Mouse (Mus musculus) large intestine, adult 2 months (tissue): ENCODE measurements at regions not wholly inside any gene's neighbourhood (a gene's known extent, or its start where the extent isn't known, plus 50 kb on each side); places are given as distances from the start of the nearest gene placed in this dataset.

Experiments used
- DNase-seq: peaks from one replicate; pipeline ENCODE4 v3.0.0-alpha.2; 2012; ENCODE audit warnings: low read depth, low spot score
- WGBS: fragments of 180-500 bp; shearing (Covaris S2); methylation state at CpG from one replicate; pipeline ENCODE4 v1.1.7; 2018; 5-methylcytosine and 5-hydroxymethylcytosine counted together

DNA sequence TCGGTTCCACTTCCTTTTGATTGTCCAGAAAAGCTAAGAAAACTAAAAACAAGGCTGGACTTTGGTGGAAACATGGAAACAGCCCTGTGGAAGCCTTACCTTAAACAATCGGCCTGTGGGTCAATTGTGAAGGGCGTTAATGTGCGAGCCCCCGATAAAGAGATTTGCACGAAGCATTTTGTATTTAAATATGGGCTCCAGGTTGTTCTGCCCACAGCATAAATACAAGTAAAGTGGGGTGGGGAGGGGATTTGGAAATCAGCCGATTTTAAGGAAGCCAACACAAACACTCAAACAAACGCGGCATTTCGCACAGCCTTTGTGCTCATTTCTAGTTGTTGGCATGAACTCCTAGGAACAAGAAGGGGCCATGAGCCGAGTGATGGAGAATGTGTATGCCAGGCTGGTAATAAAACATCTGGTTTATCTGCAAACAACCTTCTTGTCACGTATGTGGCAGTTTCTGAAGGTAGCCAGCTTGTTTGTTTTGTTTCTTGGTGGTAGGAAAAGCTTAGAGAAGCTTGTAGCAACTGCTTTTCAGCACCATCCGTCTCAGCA is 240.8 kb upstream of the Jag1 start:
- no peak for DNase-seq
- 59% methylated on average over 13 of the region's 13 CpGs for WGBS

DNA sequence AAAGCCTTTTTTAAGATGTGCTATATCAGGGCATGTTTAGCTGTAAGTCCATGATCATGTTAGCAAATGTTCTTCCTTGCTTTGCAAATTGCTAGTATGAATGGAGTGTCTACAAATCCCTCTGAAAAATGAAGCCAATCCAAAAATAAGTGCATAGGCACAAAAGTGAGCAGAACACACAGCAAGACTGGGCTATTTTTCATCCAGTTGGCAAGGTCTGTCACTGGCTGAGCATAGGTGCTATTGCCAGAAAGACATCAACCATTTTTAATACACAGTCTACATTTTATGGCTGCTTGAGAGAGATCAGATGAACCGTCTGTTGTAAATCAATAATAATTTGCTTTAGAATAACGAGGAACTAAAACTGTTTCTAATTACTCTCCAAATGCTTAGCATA is 227.3 kb upstream of the Jag1 start:
- WGBS = 52% methylated on average over 2 of the region's 2 CpGs
- no peak for DNase-seq

DNA sequence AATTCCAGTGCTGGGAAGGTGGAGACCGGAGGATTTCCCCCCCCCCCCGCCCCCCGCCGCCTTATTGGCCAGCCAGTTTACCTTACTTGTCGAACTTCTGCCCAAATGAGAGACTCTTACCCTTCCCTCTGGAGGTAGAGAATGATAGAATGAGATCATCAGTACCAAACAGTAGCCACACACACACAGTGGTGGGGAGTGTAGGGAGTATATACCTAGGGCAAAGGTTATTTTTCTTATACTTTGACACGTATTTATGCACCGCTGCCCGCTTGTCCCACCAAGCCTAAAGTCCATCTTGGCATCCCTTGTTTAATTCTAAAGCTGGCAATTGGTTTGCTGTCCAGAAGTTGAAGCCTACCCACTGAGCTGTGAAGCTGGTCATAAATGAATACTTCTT is 213.6 kb upstream of the Jag1 start:
- DNase-seq = no peak
- 84% methylated on average over 8 of the region's 8 CpGs for WGBS

DNA sequence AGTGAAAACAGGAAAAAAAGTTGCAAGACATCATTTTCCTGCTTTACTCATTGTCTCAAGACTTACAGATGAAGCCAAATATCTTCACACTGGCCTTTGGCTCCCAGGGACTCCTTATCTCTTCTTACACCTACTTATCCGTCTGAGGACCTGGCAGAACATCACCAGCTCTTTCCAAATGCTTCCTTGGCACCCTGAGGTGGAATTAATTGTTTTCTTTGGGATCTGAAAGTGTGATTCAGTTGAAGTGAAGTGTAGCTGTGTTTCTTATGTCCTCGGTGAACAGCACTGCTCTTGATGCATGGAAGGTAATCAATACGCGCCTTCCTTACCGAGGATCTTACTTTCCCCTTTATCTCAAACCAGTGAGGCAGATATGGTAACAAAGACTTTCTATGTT is 207.0 kb upstream of the Jag1 start:
- DNase-seq = no peak
- 74% methylated on average over 5 of the region's 5 CpGs for WGBS

DNA sequence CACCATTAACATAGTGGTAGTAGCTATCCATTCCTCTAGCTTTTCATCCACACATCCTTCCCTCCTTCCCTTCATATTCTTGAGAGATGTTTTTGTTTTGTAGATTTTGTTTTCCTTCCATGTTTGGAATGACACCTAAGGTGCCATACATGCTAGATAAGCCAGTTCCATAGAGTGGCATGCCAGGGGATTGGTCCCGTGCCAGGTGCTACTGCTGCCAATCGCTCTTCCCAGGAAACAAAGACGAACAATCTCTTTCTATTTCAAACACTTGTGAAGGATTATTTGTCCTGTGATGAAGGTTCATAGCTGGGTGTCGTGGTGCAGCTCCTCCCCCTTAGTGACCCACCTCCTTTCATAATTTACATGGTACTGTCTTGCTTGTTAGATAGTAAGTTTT is 194.1 kb upstream of the Jag1 start:
- DNase-seq = no peak
- WGBS = 45% methylated on average over 4 of the region's 4 CpGs

DNA sequence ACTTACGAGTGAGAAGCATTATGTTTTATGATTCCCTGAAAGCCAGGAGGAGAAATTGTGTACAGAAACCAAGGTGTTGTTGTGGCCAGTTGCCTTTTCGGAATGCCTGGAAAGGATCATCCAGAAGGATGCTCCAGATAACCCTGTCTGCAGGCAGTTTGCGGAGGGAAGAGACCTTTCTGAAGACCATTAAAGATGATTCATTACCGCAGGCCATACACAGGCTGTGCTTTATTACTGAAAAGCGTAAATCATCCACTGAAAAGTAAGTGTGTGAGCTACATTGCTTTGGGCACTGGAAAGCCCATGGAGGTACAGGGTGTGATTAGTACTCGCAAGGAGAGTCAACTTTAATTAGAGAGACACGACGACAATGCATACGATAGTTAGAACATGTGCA is 191.7 kb upstream of the Jag1 start:
- WGBS = 72% methylated on average over 9 of the region's 9 CpGs
- DNase-seq = no peak

DNA sequence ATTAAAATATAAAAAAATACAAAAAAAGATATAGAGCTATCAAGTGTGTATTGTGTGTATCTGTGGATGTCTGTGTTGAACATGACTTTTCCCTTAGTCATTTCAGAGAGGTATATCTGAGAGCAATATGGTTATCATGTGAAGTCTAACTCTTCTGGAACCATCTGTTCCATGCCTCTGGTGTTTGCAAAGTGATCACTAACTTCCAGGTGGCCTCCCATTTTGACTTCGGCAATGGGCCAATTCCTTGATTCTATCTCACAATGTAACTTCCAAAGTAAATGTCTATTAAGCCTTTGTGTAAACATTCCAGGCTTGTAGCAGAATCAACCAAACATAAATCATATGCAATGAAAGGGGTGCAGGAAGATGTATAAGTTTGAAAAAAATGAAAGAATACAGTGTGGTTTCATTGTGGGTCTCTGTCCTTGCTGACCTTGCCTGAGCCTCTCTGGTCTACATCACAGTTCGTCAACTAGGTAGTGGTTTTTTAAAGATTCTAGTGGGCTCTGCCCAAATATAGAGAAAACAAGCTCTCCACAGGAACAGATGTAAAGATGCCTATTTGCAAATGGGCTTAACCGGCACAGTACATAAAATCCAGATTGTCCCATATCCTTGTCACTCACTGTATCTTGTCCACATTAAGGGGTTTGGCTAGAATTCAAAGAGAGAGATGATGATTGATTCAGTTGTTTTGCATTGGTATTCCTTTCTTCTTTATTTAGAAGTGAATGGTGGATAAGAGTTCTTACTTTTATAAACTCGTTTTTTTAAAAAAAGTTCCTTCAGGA is 185.2 kb upstream of the Jag1 start:
- DNase-seq = peak; percentile 16
- 31% methylated on average over 4 of the region's 4 CpGs for WGBS

DNA sequence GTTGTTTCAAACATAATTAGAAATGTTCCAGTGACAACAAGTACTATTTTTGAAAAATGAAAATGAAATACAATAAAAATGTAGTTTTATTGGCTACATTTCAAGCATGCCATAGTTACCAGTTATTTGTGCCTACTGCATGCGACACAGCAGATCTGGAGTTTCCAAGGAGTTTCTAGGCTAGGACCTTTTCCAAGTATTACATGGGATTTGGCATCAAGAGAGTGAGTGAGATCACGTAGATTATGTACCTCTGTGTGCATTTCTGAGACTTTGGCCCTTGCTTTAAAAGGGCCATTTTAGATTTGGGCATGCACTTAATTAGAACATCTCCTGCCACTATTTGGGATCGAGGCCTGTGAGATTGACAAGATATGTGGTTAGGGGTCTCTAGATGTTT is 172.8 kb upstream of the Jag1 start:
- no peak for DNase-seq
- WGBS = 81% methylated on average over 3 of the region's 3 CpGs

DNA sequence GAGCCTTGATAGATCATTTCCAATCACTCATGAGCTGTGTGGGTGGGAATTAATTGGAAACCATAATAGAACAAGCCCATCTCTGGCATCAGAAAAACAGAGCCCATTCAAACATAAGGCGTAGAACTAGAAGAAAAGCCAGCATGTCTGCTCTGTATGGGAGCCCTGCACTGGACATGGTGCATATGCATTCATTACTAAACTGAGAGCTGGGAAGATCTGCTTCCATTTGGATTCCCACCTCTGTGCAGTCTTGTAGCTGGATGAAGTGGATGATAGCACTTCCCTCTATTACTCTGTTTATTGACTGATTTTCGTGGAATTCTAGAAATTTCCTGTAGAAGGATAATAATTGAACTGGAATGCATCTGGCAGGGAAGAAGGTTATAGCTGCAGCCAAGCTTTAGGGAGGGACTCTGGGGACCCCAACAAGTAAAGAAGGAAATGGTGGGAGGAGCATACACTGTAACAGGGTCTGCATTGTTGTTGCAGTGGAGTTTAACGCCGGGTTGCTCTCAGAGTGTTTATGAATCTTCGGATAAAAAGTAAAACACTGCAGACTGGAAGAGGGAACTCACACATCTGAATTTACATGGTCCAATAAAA is 155.2 kb upstream of the Jag1 start:
- whole genome bisulfite sequencing = 55% methylated on average over 5 of the region's 5 CpGs
- no peak for DNase-seq

DNA sequence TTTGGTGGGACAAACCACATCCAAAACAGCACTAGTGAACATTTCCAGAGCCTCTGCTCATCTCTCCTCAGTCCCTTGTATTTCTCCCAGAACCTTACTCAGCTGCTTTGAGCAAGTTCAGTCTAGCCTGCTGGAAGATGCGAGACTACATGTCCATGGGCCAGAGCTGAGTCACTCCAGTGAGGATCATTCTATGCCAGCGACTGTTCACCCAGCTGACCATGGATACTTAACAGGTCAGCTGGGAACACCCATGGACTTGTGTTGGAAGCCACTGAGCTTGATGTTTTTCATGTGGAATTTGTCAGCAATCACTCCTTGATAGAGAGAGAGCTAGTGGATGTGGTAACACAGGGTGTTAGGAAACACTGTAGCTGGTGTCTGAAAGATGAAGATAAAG is 146.5 kb upstream of the Jag1 start:
- DNase-seq = no peak
- WGBS = 80% methylated on average over 2 of the region's 2 CpGs

DNA sequence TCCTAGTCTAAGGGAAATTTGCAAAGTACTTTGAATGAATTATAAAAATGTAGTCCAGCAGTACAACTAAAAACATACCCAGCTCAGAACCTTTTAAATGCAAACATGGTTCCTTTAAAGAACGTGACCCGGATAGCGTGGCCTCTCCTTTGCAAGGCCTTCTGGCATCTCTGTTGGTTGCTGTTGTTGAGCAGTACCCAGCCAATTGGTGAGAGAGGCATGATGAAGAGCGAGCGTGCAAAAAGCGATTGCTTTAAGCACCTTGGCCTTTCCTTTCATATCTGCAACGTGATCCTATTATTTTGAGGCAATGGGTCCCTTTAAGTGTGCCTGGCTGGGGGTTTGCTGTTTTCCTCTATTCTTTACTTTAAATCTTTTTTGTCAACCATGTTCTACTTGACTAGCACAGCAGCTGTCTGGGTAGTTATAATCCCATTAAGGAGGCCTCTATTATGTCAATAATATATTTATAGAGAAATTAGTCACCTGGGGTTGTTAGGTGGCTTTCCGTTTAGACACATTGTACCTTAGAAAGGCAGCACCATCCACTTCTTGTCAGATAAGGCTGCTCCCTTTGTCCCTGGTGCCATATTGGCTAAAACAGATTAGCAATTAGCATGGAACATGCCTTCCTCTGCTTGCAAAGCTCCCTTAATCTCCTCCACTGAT is 141.5 kb upstream of the Jag1 start:
- DNase-seq = no peak
- 93% methylated on average over 8 of the region's 8 CpGs for WGBS

DNA sequence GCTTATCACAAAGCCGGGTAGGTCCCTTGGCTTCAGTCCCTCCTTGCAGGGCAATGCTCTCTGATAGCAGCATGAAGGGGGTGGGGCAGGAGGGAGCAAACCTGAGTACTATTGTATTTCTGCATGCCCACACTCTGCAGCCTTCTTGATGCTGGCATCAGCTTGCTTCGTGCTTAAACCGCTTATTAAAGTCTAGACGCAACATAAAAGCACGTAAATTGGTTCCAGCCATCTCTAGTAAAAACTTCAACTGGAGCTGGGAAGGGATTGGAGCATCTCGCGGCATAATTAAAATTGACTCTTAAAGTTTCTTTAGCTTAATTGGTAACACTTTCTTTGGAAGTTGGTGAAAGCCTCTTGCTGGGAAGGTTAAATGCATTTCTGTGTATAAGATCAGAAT is 131.5 kb upstream of the Jag1 start:
- WGBS = 64% methylated on average over 7 of the region's 7 CpGs
- no peak for DNase-seq

DNA sequence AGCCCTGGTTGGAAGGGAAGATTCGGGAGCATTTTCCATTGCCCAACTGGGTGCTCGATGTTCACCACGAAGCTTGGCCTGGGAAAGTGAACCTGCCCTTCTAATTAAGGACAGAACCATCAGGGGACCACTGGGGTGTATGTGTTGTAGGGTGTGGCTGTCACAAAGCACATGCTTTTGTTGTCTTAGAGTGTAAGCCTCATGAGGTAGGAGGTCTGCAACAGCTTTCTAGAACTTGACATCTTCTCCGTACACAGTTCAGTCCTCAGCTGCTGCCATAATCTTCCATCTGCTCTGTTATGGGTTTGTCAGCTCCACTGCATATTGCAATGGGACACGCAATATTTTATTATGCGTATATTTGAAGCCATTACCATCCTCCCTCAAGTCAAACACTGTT is 127.9 kb upstream of the Jag1 start:
- no peak for DNase-seq
- WGBS = 73% methylated on average over 6 of the region's 6 CpGs

DNA sequence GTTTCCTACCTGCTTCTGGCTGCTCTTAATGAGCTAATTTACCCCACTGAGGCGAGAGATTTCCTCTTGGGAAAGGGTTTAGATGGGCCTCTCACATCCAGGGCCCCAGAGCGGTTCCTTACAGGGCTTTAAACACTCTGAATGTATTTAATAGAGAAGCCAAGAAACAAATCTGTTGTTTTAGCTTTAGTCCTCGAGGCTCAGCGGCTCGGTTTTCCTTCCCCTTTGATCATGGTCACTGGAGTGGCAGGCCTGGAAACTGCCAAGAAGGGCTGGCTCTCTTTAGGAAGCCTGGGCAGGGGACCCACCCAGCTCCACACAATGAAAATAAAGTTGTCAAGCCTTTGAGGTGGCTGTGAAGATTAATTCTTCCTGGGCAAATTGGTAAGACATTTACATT is 127.5 kb upstream of the Jag1 start:
- WGBS = 51% methylated on average over 5 of the region's 5 CpGs
- DNase-seq = no peak

DNA sequence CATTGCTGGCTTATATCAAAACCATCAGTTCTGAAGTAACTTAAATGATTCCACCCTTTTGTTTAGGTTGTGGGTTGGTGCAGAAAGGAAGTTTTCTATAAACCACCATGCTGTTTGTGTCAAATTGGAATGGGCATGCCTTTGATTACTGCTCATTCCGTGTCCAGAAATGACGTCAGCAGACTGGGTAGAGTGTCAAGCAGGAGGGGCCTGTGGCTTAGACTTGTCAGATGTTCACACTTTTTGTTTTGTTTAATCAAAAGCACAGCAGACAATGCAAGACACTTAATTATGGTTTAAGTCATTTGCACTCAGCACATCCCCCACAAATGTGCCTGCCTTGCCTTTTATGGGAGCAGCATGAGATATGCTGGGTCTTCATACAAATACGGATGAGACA is 120.5 kb upstream of the Jag1 start:
- WGBS = 41% methylated on average over 3 of the region's 3 CpGs
- DNase-seq = no peak

DNA sequence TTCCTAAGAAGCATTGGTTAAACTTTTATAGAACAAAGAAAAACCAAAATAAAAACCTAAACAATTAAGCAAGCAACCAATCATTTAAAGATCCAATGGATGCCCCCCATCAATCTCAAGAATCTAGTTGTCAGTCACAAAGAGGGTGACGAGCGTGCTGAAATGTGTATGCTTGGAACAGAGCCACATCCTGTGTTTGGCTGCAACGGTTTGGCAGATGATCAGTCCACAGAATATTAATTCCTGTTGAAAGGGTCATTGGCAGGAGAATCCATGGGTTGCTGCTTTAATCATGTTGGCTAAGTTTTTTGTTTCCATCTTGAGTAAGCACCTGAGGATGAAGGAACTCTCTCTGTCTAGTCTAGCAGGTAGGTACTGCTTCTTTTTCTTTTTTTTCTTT is 117.5 kb upstream of the Jag1 start:
- WGBS = 81% methylated on average over 3 of the region's 3 CpGs

DNA sequence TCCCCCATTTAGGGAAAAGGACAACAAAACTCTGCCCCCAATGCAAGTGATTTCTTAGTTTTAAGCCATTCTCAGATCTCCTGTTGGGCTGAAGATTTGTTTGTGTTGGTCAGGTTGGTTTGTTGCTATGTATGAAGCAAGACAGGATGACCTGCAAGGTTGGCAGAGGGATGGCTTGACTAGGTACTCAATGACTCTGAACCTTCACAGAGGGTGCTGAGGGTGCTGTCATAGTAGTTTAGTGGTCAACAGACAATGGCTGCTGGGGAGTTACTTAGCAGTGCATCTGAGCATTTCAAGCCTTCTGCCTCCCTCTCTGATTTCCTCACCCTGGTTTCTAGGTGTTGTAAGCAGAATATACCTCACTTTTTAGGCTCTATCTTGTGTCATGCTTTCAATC is 114.7 kb upstream of the Jag1 start:
- no peak for DNase-seq

More for the DNA sequence above, 117.5 kb upstream of the Jag1 start:
- no peak for DNase-seq

DNA sequence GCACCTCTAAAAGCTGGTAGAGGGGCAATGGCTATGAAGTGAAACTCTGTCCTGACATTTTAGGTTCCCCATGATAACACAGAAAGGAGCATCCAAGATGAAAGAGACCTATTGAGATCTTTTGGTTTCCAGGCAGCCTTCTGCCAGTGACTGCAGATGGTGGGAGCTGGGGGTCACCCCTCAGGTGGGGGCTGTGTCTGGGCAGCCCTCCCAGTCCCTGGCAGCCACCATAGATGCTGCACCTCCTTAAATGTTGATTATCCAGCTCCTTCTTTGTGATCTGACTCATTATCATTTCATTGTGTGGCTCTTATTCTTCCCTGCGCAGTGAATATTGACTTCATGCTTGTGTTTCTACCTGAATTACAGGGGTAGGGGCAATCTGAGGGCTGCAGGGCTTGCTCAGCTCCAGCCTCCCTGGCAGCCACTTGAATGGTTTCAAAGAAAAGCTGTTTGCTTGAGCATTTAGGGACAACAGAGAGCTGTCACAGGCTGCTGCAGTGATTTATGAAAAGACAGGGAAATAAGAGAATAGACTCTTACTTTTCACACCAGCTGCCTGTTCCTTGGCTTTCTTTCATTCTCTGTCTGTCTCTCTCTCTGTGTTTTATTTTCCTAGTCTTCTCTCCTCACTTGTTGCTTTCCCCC is 113.1 kb upstream of the Jag1 start:
- 47% methylated on average over 1 of the region's 1 CpGs for WGBS
- no peak for DNase-seq

DNA sequence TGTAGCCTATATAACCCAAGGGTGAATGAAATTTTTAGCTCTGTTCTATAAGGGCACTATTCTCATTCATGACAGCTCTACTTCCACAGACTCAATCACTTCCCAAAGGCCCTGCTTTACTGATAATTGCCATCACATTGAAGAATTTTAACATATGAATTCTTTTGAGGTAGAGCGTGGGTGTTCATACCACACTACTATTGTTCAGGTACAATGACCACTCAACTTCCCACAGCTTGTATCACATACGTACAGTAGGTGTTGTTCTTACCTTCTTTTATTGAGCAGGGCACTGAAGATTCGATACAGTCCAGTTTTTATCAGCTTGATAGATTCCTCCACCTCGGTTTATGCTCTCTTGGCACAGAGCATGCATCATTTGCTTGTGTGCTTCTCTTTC is 111.1 kb upstream of the Jag1 start:
- WGBS = 87% methylated on average over 4 of the region's 4 CpGs
- no peak for DNase-seq

DNA sequence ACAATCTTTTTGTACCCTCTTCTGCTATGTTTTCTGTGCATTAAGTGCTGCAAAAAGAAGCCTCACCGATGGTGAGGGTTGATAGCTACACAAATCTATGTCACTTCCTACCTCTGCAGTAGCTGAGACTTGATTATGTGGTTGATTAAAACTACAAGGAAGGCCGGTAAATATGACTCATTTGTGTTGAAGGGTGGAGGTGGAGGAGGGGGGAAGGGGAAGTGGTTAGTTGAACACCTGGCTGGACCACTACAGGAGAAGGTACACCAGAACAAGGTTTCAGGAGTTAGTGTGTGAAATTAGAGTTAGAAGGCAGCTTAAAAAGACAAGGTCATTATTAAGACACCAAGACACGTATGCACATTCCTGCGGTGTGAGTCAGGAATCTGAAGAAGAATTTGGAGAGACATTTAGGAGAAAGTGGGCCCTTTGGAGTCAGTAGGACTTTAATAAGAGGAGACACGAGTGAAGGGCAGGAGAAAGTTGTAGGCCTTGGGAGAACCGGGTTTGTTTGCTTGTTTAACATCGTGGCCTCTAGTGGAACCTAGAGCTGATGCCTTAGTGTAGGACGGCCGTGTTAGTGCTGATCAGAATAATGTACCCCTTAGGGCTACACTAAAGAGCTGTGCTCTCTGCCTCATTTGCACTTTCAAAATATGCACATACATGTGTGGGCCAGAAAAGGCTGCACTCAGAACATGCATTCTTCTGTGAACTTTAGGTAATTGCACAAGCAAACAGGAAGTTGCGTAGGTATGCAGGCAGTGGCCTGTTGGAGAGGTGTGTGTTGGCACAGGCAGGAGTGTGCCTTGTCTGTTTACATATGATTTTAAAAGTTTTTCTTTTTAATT is 108.5 kb upstream of the Jag1 start:
- DNase-seq = no peak
- WGBS = 61% methylated on average over 10 of the region's 10 CpGs
